Mouse (Mus musculus) kidney, embryonic 16.5 days (tissue): ENCODE measurements around the gene Rbfox2. TPM values are rescaled to one million over a fixed set of nuclear protein-coding genes. Genes with fewer than 3 reads are reported as not detected.

Experiments
- ATAC-seq: fragments of 200-750 bp; cut with Nextera tagmentation; 2 replicates; pipeline ENCODE4 v1.8.0; 2017; ENCODE audit warnings: moderate TSS enrichment; ENCODE audit not compliant: low FRiP score, low TSS enrichment
- H3K27ac ChIP-seq: fragments of 300-500 bp; sonication (generic); 2 replicates; pipeline ENCODE4 v1.5.1; 2014; ENCODE audit warnings: low read length
- H3K27me3 ChIP-seq: fragments of 300-500 bp; sonication (generic); 2 replicates; pipeline ENCODE4 v1.6.1; 2014; ENCODE audit warnings: low read length, control low read depth, mixed read lengths; ENCODE audit not compliant: insufficient read depth
- H3K36me3 ChIP-seq: fragments of 300-500 bp; sonication (generic); 2 replicates; pipeline ENCODE4 v1.6.1; 2014; ENCODE audit warnings: low read length, control low read depth, mixed read lengths; ENCODE audit not compliant: insufficient read depth
- H3K4me1 ChIP-seq: fragments of 300-500 bp; sonication (generic); 2 replicates; pipeline ENCODE4 v1.6.1; 2014; ENCODE audit warnings: low read length, control low read depth, mixed read lengths; ENCODE audit not compliant: insufficient read depth
- H3K4me2 ChIP-seq: fragments of 300-500 bp; sonication (generic); replicated peaks from 2 replicates; pipeline ENCODE4 v1.6.1; 2014; ENCODE audit warnings: low read depth, low read length
- H3K4me3 ChIP-seq: fragments of 300-500 bp; sonication (generic); 2 replicates; pipeline ENCODE4 v1.5.1; 2014; ENCODE audit warnings: mild to moderate bottlenecking, low read length
- H3K9ac ChIP-seq: fragments of 300-500 bp; sonication (generic); replicated peaks from 2 replicates; pipeline ENCODE4 v1.6.1; 2014; ENCODE audit warnings: low read length
- H3K9me3 ChIP-seq: fragments of 300-500 bp; sonication (generic); 2 replicates; pipeline ENCODE4 v1.6.1; 2016; ENCODE audit warnings: low read length, control low read depth
- WGBS: fragments of 180-500 bp; shearing (Covaris S2); extraction: QIAGEN DNeasy Blood & Tissue Kit; methylation state at CpG from one replicate; pipeline ENCODE4 v1.1.7; 2014; 5-methylcytosine and 5-hydroxymethylcytosine counted together
- polyA plus RNA-seq: library from polyadenylated mRNA; unstranded; fragments of >200 nt; fragmentation: Nextera tagmentation; extraction: Ambion mirVana; gene quantifications from 2 replicates; pipeline ENCODE4 v1.2.1, GENCODE M21; 2015

The Rbfox2 gene
- polyA plus RNA-seq, 1 experiment from 2014 or later = 49.1 TPM

DNA sequence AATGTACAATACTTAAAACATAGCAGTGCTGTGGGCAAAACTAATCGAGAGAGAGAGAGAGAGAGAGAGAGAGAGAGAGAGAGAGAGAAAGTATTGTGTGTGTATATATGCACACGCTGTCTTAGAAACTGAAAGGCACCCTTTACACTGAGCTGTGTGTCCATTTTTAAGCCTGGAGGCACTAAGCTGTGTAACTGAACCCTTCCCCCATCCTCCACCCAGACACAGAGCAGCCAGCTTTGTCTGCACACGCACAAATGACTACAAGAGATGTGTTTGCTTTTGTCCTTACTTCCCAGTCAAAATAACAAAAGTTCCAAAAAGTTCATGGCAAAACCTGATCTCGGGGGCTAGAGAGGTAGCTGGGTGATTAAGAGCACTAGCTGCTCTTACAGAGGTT is 80.9 kb downstream of the Rbfox2 start:
- no peaks in the 10 kb centered on the region for H3K36me3 ChIP-seq
- peaks cover 11% of the 10 kb centered on the region; the same call in 1 of the 2 replicates for H3K4me1 ChIP-seq
- no peak overlapping the region for H3K4me2 ChIP-seq
- no peak overlapping the region for H3K9ac ChIP-seq
- H3K4me3 ChIP-seq = no peak overlapping the region
- 58% methylated on average over 4 of the region's 4 CpGs for WGBS
- H3K9me3 ChIP-seq = no peaks in the 10 kb centered on the region
- no peak for ATAC-seq
- no peaks in the 10 kb centered on the region for H3K27me3 ChIP-seq
- H3K27ac ChIP-seq = no peak overlapping the region

- no peak overlapping the region for H3K4me3 ChIP-seq
- no peak overlapping the region for H3K27ac ChIP-seq
- 0 out of 2 replicates have a peak, but pooled peaks have one; percentile 4 for ATAC-seq
- H3K4me1 ChIP-seq = peaks cover 15% of the 10 kb centered on the region
- no peaks in the 10 kb centered on the region for H3K9me3 ChIP-seq
- H3K4me2 ChIP-seq = no peak overlapping the region
- no peaks in the 10 kb centered on the region for H3K36me3 ChIP-seq
- no peaks in the 10 kb centered on the region for H3K27me3 ChIP-seq
- no peak overlapping the region for H3K9ac ChIP-seq
These were observed 81.5 kb downstream of the Rbfox2 start for GRCm38 (mm10) chr15:77225274-77225673.

DNA sequence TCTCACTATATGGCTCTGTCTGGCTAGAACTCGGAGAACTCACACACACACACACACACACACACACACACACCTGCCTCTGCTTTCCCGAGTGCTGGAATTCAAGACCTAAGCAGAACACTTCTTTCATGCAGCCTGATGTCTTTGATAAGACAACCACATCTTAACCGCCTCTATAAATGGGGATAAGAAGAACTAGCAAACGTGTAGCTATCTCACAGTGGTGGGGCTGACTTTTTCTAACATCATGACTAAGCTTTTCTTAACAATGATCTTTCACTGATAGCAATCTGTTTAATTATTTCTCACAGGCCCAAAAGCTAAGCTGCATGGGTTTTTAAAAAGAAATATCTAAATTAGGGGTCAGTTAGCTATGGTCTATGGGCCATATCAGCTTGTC is 86.0 kb downstream of the Rbfox2 start:
- H3K27ac ChIP-seq = no peak overlapping the region
- WGBS = 71% methylated on average over 4 of the region's 4 CpGs

GRCm38 (mm10) chr15:77220137-77220536 is 86.7 kb downstream of the Rbfox2 start:
- Histone ChIP-seq H3K4me3 (no peak overlapping the region), H3K36me3 (no peaks in the 10 kb centered on the region), H3K9ac (no peak overlapping the region), H3K9me3 (no peaks in the 10 kb centered on the region), H3K27me3 (no peaks in the 10 kb centered on the region), H3K4me1 (peaks cover 41% of the 10 kb centered on the region), H3K27ac (peak overlapping the region; percentile 20; the same call in 1 of the 2 replicates), H3K4me2 (no peak overlapping the region)
- ATAC-seq = peak; percentile 74

More for the DNA sequence above, 86.0 kb downstream of the Rbfox2 start:
- Histone ChIP-seq H3K9me3 (no peaks in the 10 kb centered on the region), H3K4me1 (peaks cover 38% of the 10 kb centered on the region), H3K27me3 (no peaks in the 10 kb centered on the region), H3K4me3 (no peak overlapping the region), H3K36me3 (no peaks in the 10 kb centered on the region), H3K4me2 (no peak overlapping the region), H3K9ac (no peak overlapping the region)
- no peak for ATAC-seq

GRCm38 (mm10) chr15:77219571-77219970 is 87.2 kb downstream of the Rbfox2 start:
- H3K4me2 ChIP-seq = no peak overlapping the region
- no peak for ATAC-seq
- no peaks in the 10 kb centered on the region for H3K9me3 ChIP-seq
- H3K27me3 ChIP-seq = no peaks in the 10 kb centered on the region
- peak overlapping the region; percentile 30; the same call in 1 of the 2 replicates for H3K27ac ChIP-seq
- no peak overlapping the region for H3K4me3 ChIP-seq
- H3K4me1 ChIP-seq = peaks cover 47% of the 10 kb centered on the region
- no peak overlapping the region for H3K9ac ChIP-seq
- H3K36me3 ChIP-seq = no peaks in the 10 kb centered on the region
- 23% methylated on average over 1 of the region's 1 CpGs for WGBS

GRCm38 (mm10) chr15:77218007-77218406 is 88.8 kb downstream of the Rbfox2 start:
- no peak for ATAC-seq
- no peak overlapping the region for H3K4me3 ChIP-seq
- no peaks in the 10 kb centered on the region for H3K36me3 ChIP-seq
- no peak overlapping the region for H3K9ac ChIP-seq
- WGBS = 85% methylated on average over 3 of the region's 3 CpGs
- H3K4me2 ChIP-seq = no peak overlapping the region
- H3K4me1 ChIP-seq = peaks cover 62% of the 10 kb centered on the region
- H3K27ac ChIP-seq = no peak overlapping the region
- H3K27me3 ChIP-seq = no peaks in the 10 kb centered on the region
- no peaks in the 10 kb centered on the region for H3K9me3 ChIP-seq

DNA sequence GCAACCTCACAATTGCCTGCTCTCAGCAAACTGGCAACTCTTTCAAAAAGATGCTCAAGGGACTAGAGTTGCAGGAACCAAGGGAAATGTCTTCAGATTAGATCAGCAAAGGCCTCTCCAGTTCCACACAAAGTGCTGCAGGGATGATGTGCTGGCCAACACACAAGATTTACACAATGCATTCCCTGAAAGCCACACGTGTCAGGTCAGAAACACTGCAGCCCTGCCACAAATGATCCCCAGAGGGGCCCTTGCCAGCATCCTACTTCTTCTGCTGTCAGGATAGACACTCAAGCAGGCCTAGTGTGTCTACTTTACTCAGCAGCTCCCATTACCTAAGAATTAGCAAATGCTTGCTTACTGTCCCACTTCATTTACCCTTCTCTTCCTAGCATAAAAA is 89.3 kb downstream of the Rbfox2 start:
- Histone ChIP-seq H3K27me3 (no peaks in the 10 kb centered on the region), H3K27ac (no peak overlapping the region), H3K36me3 (no peaks in the 10 kb centered on the region), H3K4me3 (no peak overlapping the region), H3K4me1 (peaks cover 67% of the 10 kb centered on the region), H3K9me3 (no peaks in the 10 kb centered on the region), H3K9ac (no peak overlapping the region), H3K4me2 (no peak overlapping the region)
- no peak for ATAC-seq
- 39% methylated on average over 1 of the region's 1 CpGs for WGBS

DNA sequence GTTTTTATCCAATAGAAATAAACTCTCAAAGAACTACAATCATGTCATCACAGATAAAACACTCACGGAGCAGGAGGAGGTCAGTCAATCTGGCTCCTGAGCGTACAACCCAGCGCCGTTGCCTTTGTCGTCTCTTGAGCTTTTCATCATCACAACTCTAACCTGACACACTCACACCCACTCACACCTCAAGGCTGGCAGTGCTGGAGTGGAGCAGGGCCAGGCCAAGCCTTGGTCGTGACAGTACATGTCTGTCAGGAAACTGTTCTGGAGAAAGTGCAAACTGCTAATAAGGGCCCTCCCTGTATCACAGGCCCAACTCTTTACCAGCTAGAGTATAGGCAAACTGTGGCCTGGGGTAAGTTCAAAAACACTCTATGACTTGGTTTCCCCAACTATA is 90.1 kb downstream of the Rbfox2 start:
- 68% methylated on average over 6 of the region's 6 CpGs for WGBS
- no peak for ATAC-seq

DNA sequence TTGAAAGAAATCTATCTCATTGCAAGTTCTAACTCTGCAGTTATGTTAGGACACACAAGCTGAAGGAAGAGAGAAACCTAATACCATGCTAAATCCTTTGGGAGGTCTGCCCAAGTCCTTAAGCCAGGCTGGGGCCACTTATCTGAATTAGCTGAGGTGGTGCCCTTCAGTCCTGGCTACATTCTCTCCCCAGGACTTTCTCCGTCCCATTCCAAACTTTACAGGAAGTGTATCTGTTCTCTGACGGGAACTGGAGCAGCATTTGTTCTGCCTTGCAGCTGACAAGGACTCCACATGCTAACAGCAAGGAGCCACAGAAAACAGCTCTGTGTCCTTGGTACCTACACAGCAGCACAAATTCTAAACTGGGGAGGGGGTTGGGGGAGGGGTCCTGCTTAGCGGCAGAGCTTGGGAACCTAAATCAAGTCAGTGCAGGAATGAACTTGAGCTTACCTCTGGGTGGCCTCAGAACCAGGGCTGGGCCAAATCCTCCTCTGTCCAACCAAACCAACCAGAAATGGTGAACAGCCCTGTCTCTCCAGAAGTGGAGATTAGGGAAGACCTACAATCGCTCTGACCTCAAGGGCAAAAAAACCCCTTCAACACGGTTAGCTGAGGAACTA is 91.5 kb downstream of the Rbfox2 start:
- Histone ChIP-seq H3K27me3 (no peaks in the 10 kb centered on the region), H3K27ac (peak overlapping the region; percentile 92), H3K4me3 (no peak overlapping the region), H3K36me3 (no peaks in the 10 kb centered on the region), H3K4me1 (peaks cover 68% of the 10 kb centered on the region), H3K4me2 (peak overlapping the region; percentile 34; the same call in 1 of the 2 replicates), H3K9ac (peak overlapping the region; percentile 40; the same call in 1 of the 2 replicates), H3K9me3 (no peaks in the 10 kb centered on the region)
- 7% methylated on average over 5 of the region's 5 CpGs for WGBS
- peak; percentile 44 for ATAC-seq

More for the DNA sequence above, 90.1 kb downstream of the Rbfox2 start:
- Histone ChIP-seq H3K4me3 (no peak overlapping the region), H3K27ac (no peak overlapping the region), H3K9me3 (no peaks in the 10 kb centered on the region), H3K36me3 (no peaks in the 10 kb centered on the region), H3K9ac (no peak overlapping the region), H3K4me1 (peaks cover 72% of the 10 kb centered on the region), H3K4me2 (no peak overlapping the region), H3K27me3 (no peaks in the 10 kb centered on the region)

GRCm38 (mm10) chr15:77214410-77215107 is 92.2 kb downstream of the Rbfox2 start:
- Histone ChIP-seq H3K36me3 (no peaks in the 10 kb centered on the region), H3K27me3 (no peaks in the 10 kb centered on the region), H3K9me3 (no peaks in the 10 kb centered on the region), H3K4me2 (peak overlapping the region; percentile 25), H3K4me1 (peaks cover 61% of the 10 kb centered on the region), H3K27ac (peak overlapping the region; percentile 86), H3K4me3 (no peak overlapping the region), H3K9ac (no peak overlapping the region)
- peak; percentile 86 for ATAC-seq
- 33% methylated on average over 8 of the region's 8 CpGs for WGBS
